Mouse (Mus musculus): Measurements from ENCODE around the gene Kti12.
A peak's percentile ranks its signal among the peaks of the same experiment; 100 is the strongest.

Gene Kti12

GRCm38 (mm10) chr4:108847715-108848504 lies at the start of gene Kti12:
Gene Kti12, plus strand, starts transcription at chr4:108847785.
- peak; percentile 15 for DNase-seq (ENCODE audit: low spot score)

DNA sequence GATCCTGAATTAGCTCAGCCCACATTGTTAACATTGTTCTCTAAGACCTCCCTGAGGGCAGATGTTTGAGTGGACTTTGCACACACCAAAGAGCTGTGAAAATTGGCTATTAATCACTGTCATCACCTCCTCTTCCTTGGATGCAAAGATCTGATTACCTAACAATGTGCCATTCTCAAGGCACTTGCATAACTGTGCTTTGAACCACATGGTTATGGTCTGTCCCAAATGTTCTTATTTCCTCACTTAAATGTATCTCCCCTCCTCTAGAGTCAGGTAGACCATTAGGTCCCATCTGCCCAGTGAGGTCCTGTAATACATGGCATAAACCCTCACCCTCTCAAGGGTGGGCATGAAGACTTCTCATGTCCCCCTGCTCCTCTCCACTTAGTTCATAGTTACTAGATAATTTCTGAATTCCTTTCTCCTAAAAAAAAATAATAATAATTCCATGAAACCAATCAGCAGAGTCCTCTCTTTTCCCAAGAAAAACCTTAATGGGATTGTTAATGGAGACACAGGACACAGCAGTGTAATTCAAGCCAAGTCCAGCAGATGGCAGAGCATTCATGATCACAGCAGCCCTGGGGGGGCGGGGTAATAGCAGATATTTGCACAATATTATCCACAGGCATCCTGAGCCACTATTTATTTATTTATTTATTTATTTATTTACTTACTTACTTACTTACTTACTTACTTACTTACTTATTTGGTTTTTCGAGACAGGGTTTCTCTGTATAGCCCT lies 49.3 kb upstream of the Kti12 start:
- no peak for DNase-seq (ENCODE audit: low spot score)

- no peak for DNase-seq (ENCODE audit: low spot score)
Measured at GRCm38 (mm10) chr4:108803535-108803934, 44.0 kb upstream of the Kti12 start.

DNA sequence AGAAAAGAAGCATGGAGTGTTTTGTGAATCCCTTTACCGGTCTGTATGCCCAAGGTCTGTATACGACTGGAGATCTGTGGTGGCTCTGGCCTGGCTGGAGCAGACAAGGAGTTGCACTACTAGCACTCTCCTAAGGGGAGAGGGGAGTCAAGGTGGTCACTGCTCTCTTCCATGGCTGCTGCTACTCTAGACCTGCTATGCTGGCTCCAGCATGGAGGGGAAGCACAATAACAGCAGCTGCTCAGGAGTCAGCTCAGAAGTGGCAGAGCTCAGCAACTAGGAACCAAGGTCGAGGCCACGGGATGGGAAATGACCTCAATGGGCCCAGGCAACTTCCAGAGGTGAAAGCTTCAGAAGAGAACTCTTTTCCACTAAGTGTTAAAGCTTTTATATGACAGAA lies 36.4 kb upstream of the Kti12 start:
- DNase-seq (ENCODE audit: low spot score), result no peak

- DNase-seq (ENCODE audit: low spot score), result no peak
Measured at GRCm38 (mm10) chr4:108811550-108811949, 36.0 kb upstream of the Kti12 start.

GRCm38 (mm10) chr4:108825677-108826076 lies 21.9 kb upstream of the Kti12 start:
- DNase-seq (ENCODE audit: low spot score), result no peak

- no peak for DNase-seq (ENCODE audit: low spot score)
Measured at GRCm38 (mm10) chr4:108826096-108826495, 21.5 kb upstream of the Kti12 start.

- no peak for DNase-seq (ENCODE audit: low spot score)
Measured at GRCm38 (mm10) chr4:108826643-108827042, 20.9 kb upstream of the Kti12 start.

- no peak for DNase-seq (ENCODE audit: low spot score)
Measured at GRCm38 (mm10) chr4:108830698-108831097, 16.9 kb upstream of the Kti12 start.

DNA sequence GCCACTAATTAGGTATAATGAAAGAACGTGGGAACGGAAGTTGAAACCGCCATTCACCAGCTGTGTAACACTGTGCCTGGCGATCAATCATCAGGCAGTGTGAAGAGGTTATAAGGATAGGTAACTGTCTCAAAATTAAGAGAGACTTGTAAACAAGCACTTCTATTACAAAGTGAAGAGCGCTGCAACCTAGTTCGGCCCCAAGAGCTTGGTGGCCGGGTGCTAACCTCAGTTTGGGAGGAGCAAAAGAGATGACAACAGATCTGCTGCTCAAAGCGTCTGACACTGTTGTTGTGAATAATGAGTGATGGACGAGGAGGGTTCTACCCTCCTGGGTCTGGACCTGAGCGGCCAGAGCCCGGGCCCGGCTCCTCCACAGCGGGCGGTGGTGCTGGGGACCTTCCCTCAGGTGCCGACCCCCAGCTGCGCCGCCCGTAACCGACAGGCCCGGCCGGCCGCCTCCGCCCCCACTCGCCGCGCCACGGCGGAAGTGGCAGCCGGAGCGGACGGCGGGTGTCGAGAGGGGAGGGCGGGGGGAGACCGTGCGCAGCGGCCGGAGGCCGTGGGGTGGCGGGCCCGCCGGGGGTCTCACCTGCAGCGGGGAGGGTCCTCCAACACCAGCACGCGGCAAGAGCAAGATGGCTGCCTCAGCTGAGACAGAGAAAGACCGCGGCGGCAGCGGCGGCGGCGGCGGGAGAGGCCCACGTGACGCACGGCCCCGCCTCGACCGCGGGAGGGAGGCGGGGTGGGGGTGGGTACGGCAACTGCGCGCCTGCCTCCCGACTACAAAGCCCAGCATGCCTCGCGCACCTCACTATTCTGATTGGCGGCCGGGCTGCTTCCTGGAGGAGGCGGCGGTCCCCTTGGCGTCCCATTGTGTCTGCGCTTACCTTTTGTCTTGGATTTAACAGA lies 14.4 kb upstream of the Kti12 start, which contains the start of gene Btf3l4:
TSS of gene Btf3l4 (minus strand) at position 699 of the 912 bp plus-strand sequence.
- DNase-seq (ENCODE audit: low spot score), result peak; percentile 58

GRCm38 (mm10) chr4:108833828-108834114 lies 13.8 kb upstream of the Kti12 start:
- DNase-seq (ENCODE audit: low spot score), result no peak

- DNase-seq (ENCODE audit: low spot score), result no peak
Measured at GRCm38 (mm10) chr4:108834115-108834970, 13.2 kb upstream of the Kti12 start, which contains the start of gene Txndc12. Gene Txndc12, plus strand, starts transcription at chr4:108834601.

DNA sequence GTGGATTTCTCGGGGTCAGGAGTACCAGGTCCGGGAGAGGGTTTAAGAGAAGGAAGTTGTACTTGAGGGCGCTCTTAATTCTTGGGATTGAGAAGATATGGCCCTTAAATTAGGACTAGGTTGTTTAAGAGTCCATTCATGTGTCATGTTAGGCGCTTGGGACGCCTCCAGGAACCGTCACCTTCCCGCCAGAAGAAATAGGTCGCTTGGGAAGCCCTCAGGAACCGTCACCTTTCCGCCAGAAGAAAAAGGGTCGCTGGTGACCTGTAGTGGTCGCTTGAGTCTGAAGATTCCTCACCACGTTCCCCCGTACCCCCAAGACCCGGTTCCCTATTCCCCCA lies 12.6 kb upstream of the Kti12 start:
- DNase-seq (ENCODE audit: low spot score), result no peak

GRCm38 (mm10) chr4:108835496-108835895 lies 12.1 kb upstream of the Kti12 start:
- DNase-seq (ENCODE audit: low spot score), result no peak

DNA sequence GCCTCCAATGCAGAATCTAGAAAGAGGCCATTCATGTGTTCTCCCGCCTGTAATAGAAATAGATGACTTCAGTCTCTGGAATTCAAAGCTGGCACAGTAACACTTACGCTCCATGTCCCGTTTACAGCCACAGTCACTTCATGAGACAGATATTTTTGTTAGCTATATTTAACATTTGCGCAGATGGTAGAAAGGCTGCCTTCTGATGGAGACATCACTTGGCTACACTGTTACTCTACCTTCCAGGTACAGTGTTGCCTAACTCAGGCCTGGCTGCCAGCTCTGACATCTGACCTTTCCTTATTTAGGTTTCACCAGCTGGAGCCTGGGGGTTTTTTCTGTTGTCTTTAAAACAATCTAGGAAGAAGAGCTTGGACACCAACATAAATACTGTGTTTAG lies 9.6 kb upstream of the Kti12 start:
- DNase-seq (ENCODE audit: low spot score), result no peak

DNA sequence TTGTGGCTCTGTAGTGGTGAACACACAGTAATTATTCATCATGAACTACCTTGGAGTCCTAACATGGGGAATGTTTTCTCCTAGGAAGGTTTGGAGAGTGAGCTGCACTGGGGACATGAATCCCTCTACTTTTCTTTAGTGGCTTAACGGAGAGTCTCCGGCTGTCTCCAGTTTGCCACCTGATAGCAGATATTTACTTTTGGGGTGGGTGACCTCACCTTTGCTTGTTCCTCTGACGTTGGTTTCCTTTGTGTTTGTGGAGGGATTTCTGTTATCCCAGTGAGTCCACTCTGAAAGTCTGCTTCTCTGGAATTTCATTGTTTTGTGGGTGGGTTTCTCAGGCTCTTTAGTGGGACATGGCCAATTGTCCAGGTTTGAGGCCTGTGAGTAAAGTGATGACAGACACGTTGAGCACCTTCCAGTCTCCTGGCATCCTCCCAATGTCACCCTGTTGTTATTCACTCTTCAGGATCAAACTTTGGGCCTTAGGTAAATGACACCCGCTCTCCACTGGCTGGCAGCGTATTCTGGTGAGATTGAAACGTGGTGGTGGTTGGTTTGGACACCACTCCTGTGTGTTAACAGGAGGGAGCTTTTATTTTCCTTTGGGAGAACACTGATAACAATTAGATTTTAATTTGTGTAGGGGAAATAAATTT lies 5.5 kb upstream of the Kti12 start:
- DNase-seq (ENCODE audit: low spot score), result no peak

DNA sequence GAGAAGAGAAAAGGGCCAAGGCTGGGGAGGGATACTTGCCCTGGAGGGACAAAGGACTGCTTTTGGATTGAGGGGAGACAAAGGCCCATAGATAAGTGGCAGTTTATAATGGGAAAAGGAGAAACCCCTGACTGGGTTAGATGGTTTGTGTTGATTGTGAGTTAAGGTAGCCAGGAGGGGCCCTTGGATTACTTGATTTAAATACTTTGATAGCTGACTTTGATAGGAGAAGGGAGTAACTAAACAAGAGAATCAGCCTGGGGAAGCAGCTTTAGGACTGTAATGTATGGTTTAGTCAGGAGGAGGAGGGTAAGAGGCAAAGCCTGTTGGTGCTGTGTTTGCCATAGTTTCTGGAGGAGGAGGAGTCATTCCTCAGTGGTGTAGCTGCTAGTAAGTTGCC lies 4.2 kb upstream of the Kti12 start:
- no peak for DNase-seq (ENCODE audit: low spot score)

- DNase-seq (ENCODE audit: low spot score), result no peak
Measured at GRCm38 (mm10) chr4:108845824-108846569, 1.6 kb upstream of the Kti12 start.

- no peak for DNase-seq (ENCODE audit: low spot score)
Measured at GRCm38 (mm10) chr4:108848505-108848848, 892 bp downstream of the Kti12 start, which contains the start of gene A730015C16Rik. Gene A730015C16Rik, minus strand, starts transcription at chr4:108848619.

- no peak for DNase-seq (ENCODE audit: low spot score)
Measured at GRCm38 (mm10) chr4:108866806-108867205, 19.2 kb downstream of the Kti12 start.
